ENCODE assay signal across 16 mouse cellular contexts in the genomic region with DNA sequence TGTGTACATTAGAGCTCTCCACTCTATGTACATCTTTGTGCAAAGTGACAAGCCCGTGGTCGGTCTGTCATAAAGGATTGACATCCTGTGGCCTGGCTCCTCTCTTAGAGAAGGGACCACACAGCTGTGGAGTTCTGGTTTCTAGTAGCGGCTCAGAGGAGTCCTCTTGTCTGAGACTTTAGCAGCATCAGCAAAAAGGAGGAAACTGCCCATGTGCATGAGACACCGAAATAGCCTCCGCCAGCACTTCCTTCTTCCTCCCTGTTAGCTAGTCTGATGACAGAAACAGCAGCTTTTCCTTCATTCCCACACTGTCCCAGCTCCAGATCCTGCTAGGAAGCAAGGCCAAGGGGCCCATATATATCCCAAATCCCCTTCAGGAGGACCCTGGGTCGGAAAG. TPM values are rescaled to one million over a fixed set of nuclear protein-coding genes. Genes with fewer than 3 reads are reported as not detected.
DNase-seq lines count a peak whose midpoint lies in the region; ATAC-seq and TF ChIP-seq lines count a peak whose summit lies in the region.
"Had no signal": no experiment of that assay in that cellular context is flagged by ENCODE, and none has a peak within 500 bp of the region (broad histone marks: within the 10 kb centered on the region; RNA-seq: fewer than 3 reads in every experiment).

No protein-coding gene starts in this region.

- no peak for TF ChIP-seq CTCF in layer of hippocampus, adult 2 months (conservative IDR thresholded peaks at IDR 0.05)
- TF ChIP-seq CTCF in midbrain, postnatal 0 days (IDR thresholded peaks at IDR 0.05), result no peak

- no peaks in the 10 kb centered on the region for H3K36me3 ChIP-seq in intestine, embryonic 15.5 days
- peaks cover 2% of the 10 kb centered on the region; the same call in 1 of the 2 replicates for H3K36me3 ChIP-seq in midbrain, postnatal 0 days (ENCODE audit: insufficient read depth, low read length)
- H3K36me3 ChIP-seq: embryonic facial prominence, embryonic 15.5 days; midbrain, embryonic 12.5 days had no signal

- 70% methylated on average over 6 of the region's 6 CpGs for WGBS in intestine, embryonic 15.5 days
- WGBS in midbrain, postnatal 0 days, result 83% methylated on average over 6 of the region's 6 CpGs

- peak overlapping the region; percentile 76; the same call in 1 of the 2 replicates for H3K27ac ChIP-seq in layer of hippocampus, adult 2 months
- H3K27ac ChIP-seq in intestine, embryonic 15.5 days, result peak overlapping the region; percentile 34; the same call in 1 of the 2 replicates
- H3K27ac ChIP-seq in midbrain, postnatal 0 days (ENCODE audit: low read depth, low read length), result no peak overlapping the region
- H3K27ac ChIP-seq: embryonic facial prominence, embryonic 15.5 days; midbrain, embryonic 12.5 days had no signal

- H3K4me2 ChIP-seq in intestine, embryonic 15.5 days (replicated peaks), result no peak overlapping the region
- H3K4me2 ChIP-seq in midbrain, postnatal 0 days (ENCODE audit: low read depth, low read length, poor library complexity, severe bottlenecking), result no peak overlapping the region
- H3K4me2 ChIP-seq: embryonic facial prominence, embryonic 15.5 days; midbrain, embryonic 12.5 days had no signal

- H3K9ac ChIP-seq in intestine, embryonic 15.5 days, result no peak overlapping the region
- H3K9ac ChIP-seq in midbrain, postnatal 0 days (replicated peaks; ENCODE audit: low read length, poor library complexity, severe bottlenecking), result no peak overlapping the region
- H3K9ac ChIP-seq: embryonic facial prominence, embryonic 15.5 days; midbrain, embryonic 12.5 days had no signal

- H3K4me3 ChIP-seq in layer of hippocampus, adult 2 months, result no peak overlapping the region
- H3K4me3 ChIP-seq in intestine, embryonic 15.5 days (replicated peaks), result no peak overlapping the region
- no peak overlapping the region for H3K4me3 ChIP-seq in midbrain, postnatal 0 days (ENCODE audit: low read depth, low read length)
- H3K4me3 ChIP-seq: embryonic facial prominence, embryonic 15.5 days; midbrain, embryonic 12.5 days had no signal

- H3K4me1 ChIP-seq in intestine, embryonic 15.5 days (replicated peaks), result peaks cover 9% of the 10 kb centered on the region
- no peaks in the 10 kb centered on the region; the same call in 1 of the 2 replicates for H3K4me1 ChIP-seq in midbrain, postnatal 0 days (ENCODE audit: insufficient read depth, low read length)
- H3K4me1 ChIP-seq: embryonic facial prominence, embryonic 15.5 days had no signal

- ATAC-seq in common myeloid progenitor, adult 5-6 weeks (replicated peaks; ENCODE audit: low read depth, poor library complexity, severe bottlenecking), result peak; percentile 67
- no peak for ATAC-seq in intestine, embryonic 15.5 days
- ATAC-seq in midbrain, postnatal 0 days (ENCODE audit: low FRiP score), result no peak
- ATAC-seq in activated CD4-positive, CD25-positive, alpha-beta regulatory T cell, adult 4 months, result no peak

- H3K9me3 ChIP-seq in intestine, embryonic 15.5 days, result no peaks in the 10 kb centered on the region
- H3K9me3 ChIP-seq in midbrain, postnatal 0 days (ENCODE audit: low read length), result no peaks in the 10 kb centered on the region
- H3K9me3 ChIP-seq: embryonic facial prominence, embryonic 15.5 days; midbrain, embryonic 12.5 days had no signal

- no peaks in the 10 kb centered on the region for H3K27me3 ChIP-seq in intestine, embryonic 15.5 days (replicated peaks)
- H3K27me3 ChIP-seq in midbrain, postnatal 0 days (ENCODE audit: insufficient read depth, low read length), result no peaks in the 10 kb centered on the region
- H3K27me3 ChIP-seq: embryonic facial prominence, embryonic 15.5 days; midbrain, embryonic 12.5 days had no signal

- no peak for DNase-seq in layer of hippocampus, adult 2 months (ENCODE audit: low spot score in 2 of 2)
- DNase-seq in layer of hippocampus, adult 18-20 months (ENCODE audit: low spot score in 2 of 2), result no peak
- peak; percentile 38 for DNase-seq in lung, postnatal 36 days
- DNase-seq in midbrain, postnatal 0 days (ENCODE audit: low spot score), result no peak
- DNase-seq: adrenal gland, postnatal 25 days; cerebellum, adult 8-10 months; gastrocnemius, postnatal 14 days; heart, postnatal 10 days; thymus, postnatal 4 days had no signal

RNA-seq across cellular contexts. Expression of gene Slc7a8, which starts 25.4 kb away (rescaled TPM):
- total RNA-seq in layer of hippocampus, adult 2 months (2021), result 10 to 100 TPM; 49.4 to 54.1 TPM
- 10 to 100 TPM; 52.3 to 53.1 TPM for total RNA-seq in layer of hippocampus, adult 18-20 months (2021)
- 4.4 and 5.5 TPM in 2 replicates for total RNA-seq in common myeloid progenitor, adult 5-6 weeks (2017)
- 30.9 and 33.0 TPM in 2 replicates for polyA plus RNA-seq in intestine, embryonic 15.5 days (2015; fragmentation: Nextera tagmentation; extraction: Ambion mirVana)
- 10.3 and 11.3 TPM in 2 replicates for total RNA-seq in midbrain, postnatal 0 days (2014; rRNA removed)
- polyA plus RNA-seq in midbrain, postnatal 0 days (2015; fragmentation: Nextera tagmentation; extraction: Ambion mirVana), result 8.8 and 9.7 TPM in 2 replicates
- polyA plus RNA-seq in activated CD4-positive, CD25-positive, alpha-beta regulatory T cell, adult 4 months (2017; shearing (Covaris generic)), result not detected

RNA-seq across cellular contexts. Expression of gene Cebpe, which starts 44.4 kb away (rescaled TPM):
- total RNA-seq in layer of hippocampus, adult 2 months (2021), result not detected
- total RNA-seq in layer of hippocampus, adult 18-20 months (2021), result not detected
- total RNA-seq in common myeloid progenitor, adult 5-6 weeks (2017), result 1.2 and 4.9 TPM in 2 replicates
- 0.19 and 0.21 TPM in 2 replicates for polyA plus RNA-seq in intestine, embryonic 15.5 days (2015; fragmentation: Nextera tagmentation; extraction: Ambion mirVana)
- total RNA-seq in midbrain, postnatal 0 days (2014; rRNA removed), result not detected in 2 replicates
- not detected in 2 replicates for polyA plus RNA-seq in midbrain, postnatal 0 days (2015; fragmentation: Nextera tagmentation; extraction: Ambion mirVana)
- not detected for polyA plus RNA-seq in activated CD4-positive, CD25-positive, alpha-beta regulatory T cell, adult 4 months (2017; shearing (Covaris generic))
- total RNA-seq: adrenal gland, postnatal 25 days; gastrocnemius, postnatal 14 days; heart, postnatal 10 days; left cerebral cortex, postnatal 14 days had no signal
- polyA plus RNA-seq: embryonic facial prominence, embryonic 15.5 days; neural tube, embryonic 14.5 days had no signal

RNA-seq across cellular contexts. Expression of gene Rnf212b, which starts 57.6 kb away (rescaled TPM):
- not detected for total RNA-seq in layer of hippocampus, adult 2 months (2021)
- total RNA-seq in layer of hippocampus, adult 18-20 months (2021), result not detected
- total RNA-seq in common myeloid progenitor, adult 5-6 weeks (2017), result not detected in 2 replicates
- not detected in 2 replicates for polyA plus RNA-seq in intestine, embryonic 15.5 days (2015; fragmentation: Nextera tagmentation; extraction: Ambion mirVana)
- total RNA-seq in midbrain, postnatal 0 days (2014; rRNA removed), result 0.38 TPM in 1 of 2 replicates, not detected in the other
- polyA plus RNA-seq in midbrain, postnatal 0 days (2015; fragmentation: Nextera tagmentation; extraction: Ambion mirVana), result not detected in 2 replicates
- polyA plus RNA-seq in activated CD4-positive, CD25-positive, alpha-beta regulatory T cell, adult 4 months (2017; shearing (Covaris generic)), result not detected
- total RNA-seq: heart, postnatal 10 days; left cerebral cortex, postnatal 14 days had no signal
- polyA plus RNA-seq: embryonic facial prominence, embryonic 15.5 days; midbrain, embryonic 12.5 days; neural tube, embryonic 14.5 days had no signal

RNA-seq across cellular contexts. Expression of gene Gm29776, which starts 57.7 kb away (rescaled TPM):
- not detected for total RNA-seq in layer of hippocampus, adult 2 months (2021)
- total RNA-seq in layer of hippocampus, adult 18-20 months (2021), result not detected
- total RNA-seq in common myeloid progenitor, adult 5-6 weeks (2017), result 0.37 TPM in 1 of 2 replicates, not detected in the other
- polyA plus RNA-seq in intestine, embryonic 15.5 days (2015; fragmentation: Nextera tagmentation; extraction: Ambion mirVana), result 0.11 and 0.15 TPM in 2 replicates
- not detected in 2 replicates for total RNA-seq in midbrain, postnatal 0 days (2014; rRNA removed)
- 0.07 and 0.31 TPM in 2 replicates for polyA plus RNA-seq in midbrain, postnatal 0 days (2015; fragmentation: Nextera tagmentation; extraction: Ambion mirVana)
- not detected for polyA plus RNA-seq in activated CD4-positive, CD25-positive, alpha-beta regulatory T cell, adult 4 months (2017; shearing (Covaris generic))
- total RNA-seq: adrenal gland, postnatal 25 days; gastrocnemius, postnatal 14 days; left cerebral cortex, postnatal 14 days had no signal
